Mouse (Mus musculus): ENCODE measurements around the gene Gm9602. TPM values are rescaled to one million over a fixed set of nuclear protein-coding genes. Genes with fewer than 3 reads are reported as not detected.
"Not testable (repeated sequence)": the region's sequence is repeated elsewhere in the genome, so short reads cannot be mapped to it uniquely, and the experiment has no call there.

The Gm9602 gene
- not detected in 2 replicates for polyA plus RNA-seq (2014; fragmentation: Nextera tagmentation; extraction: Ambion mirVana)

DNA sequence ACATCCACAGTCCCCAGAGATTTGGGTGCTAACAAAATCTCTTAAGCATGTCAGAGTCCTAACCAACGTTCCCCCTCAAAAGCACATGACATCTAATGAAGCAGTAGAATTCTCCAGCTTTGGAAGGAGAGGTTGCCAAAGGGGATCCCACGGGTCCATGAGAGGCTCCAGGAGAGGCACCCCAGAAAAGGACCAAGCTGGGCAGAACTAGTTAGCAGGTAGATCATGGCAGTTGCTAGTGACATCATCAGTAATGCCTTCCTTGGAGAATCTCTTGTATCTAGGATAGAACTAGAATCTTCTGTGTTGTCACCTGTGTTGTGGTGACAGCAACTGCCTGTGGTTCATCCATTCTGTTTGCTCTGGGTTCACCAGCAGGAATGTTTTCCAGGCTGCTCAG, at the start of gene Gm9602:
Gm9602 (plus strand) TSS at position 301 of the 400 bp plus-strand sequence.
- ATAC-seq (ENCODE audit: low FRiP score, low TSS enrichment); H3K27ac ChIP-seq (replicated peaks; ENCODE audit: low read depth, low read length); DNase-seq; H3K4me3 ChIP-seq (replicated peaks; ENCODE audit: low read depth, low read length); H3K9ac ChIP-seq (replicated peaks; ENCODE audit: low read length); H3K4me1 ChIP-seq (ENCODE audit: control insufficient read depth, insufficient read depth, low read length); H3K9me3 ChIP-seq (ENCODE audit: control insufficient read depth, low read length); H3K27me3 ChIP-seq (ENCODE audit: control insufficient read depth, insufficient read depth, low read length); H3K4me2 ChIP-seq (ENCODE audit: low read length); H3K36me3 ChIP-seq (ENCODE audit: control insufficient read depth, insufficient read depth, low read length): not testable (repeated sequence)
- 100% methylated on average over 1 of the region's 2 CpGs for WGBS

DNA sequence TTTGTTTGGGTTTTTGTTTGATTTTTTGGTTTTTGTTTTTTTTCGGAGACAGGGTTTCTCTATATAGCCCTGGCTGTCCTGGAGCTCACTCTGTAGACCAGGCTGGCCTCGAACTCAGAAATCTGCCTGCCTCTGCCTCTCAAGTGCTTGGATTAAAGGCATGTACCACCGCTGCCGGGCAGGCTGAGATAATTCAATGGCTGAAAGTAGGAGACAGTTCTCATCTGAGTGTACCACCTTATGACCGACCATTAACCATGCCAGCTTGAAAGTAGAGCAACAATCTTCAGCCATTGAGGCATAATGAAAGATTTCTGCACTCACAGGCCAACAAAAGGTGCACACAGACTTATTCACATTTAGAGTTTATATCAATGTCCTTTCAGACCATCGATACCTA, 30.3 kb downstream of the Gm9602 start:
- not testable (repeated sequence) for H3K4me1 ChIP-seq (ENCODE audit: control insufficient read depth, insufficient read depth, low read length); H3K4me2 ChIP-seq (ENCODE audit: low read length); DNase-seq; H3K4me3 ChIP-seq (replicated peaks; ENCODE audit: low read depth, low read length); H3K9ac ChIP-seq (replicated peaks; ENCODE audit: low read length); H3K9me3 ChIP-seq (ENCODE audit: control insufficient read depth, low read length); H3K36me3 ChIP-seq (ENCODE audit: control insufficient read depth, insufficient read depth, low read length); H3K27ac ChIP-seq (replicated peaks; ENCODE audit: low read depth, low read length); ATAC-seq (ENCODE audit: low FRiP score, low TSS enrichment); H3K27me3 ChIP-seq (ENCODE audit: control insufficient read depth, insufficient read depth, low read length)
- WGBS, result 85% methylated on average over 6 of the region's 6 CpGs

DNA sequence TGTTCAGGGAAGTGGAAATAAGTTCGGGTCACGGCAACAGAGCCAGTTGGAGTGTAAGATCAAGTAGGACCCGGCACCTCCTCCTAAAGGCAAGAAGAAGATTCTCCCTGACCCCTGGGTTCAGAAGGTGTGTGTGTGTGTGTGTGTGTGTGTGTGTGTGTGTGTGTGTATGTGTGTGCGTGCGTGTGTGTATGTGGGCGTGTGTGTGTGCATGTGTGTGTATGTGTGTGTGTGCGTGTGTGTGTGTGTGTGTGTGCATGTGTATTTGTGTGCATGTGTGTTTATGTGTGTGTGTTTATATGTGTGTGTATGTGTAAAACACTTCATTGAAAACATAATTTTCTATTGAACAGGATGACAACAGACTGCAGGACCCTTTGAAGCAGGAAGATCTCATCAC, 45.8 kb downstream of the Gm9602 start:
- not testable (repeated sequence) for H3K4me1 ChIP-seq (ENCODE audit: control insufficient read depth, insufficient read depth, low read length); H3K27me3 ChIP-seq (ENCODE audit: control insufficient read depth, insufficient read depth, low read length); H3K4me2 ChIP-seq (ENCODE audit: low read length); H3K4me3 ChIP-seq (replicated peaks; ENCODE audit: low read depth, low read length); DNase-seq; H3K9me3 ChIP-seq (ENCODE audit: control insufficient read depth, low read length); H3K9ac ChIP-seq (replicated peaks; ENCODE audit: low read length); H3K36me3 ChIP-seq (ENCODE audit: control insufficient read depth, insufficient read depth, low read length); H3K27ac ChIP-seq (replicated peaks; ENCODE audit: low read depth, low read length); ATAC-seq (ENCODE audit: low FRiP score, low TSS enrichment)
- 100% methylated on average over 4 of the region's 7 CpGs for WGBS

Other genes starting within 250 kb of the Gm9602 start
- not detected in 2 replicates for gene Gm3047, start 220.9 kb upstream of the Gm9602 start, polyA plus RNA-seq (2014; fragmentation: Nextera tagmentation; extraction: Ambion mirVana)
- not detected in 2 replicates for gene Gm8159, start 144.0 kb upstream of the Gm9602 start, polyA plus RNA-seq (2014; fragmentation: Nextera tagmentation; extraction: Ambion mirVana)
- 1.2 and 2.1 TPM in 2 replicates for gene Gm3239, start 112.1 kb upstream of the Gm9602 start, polyA plus RNA-seq (2014; fragmentation: Nextera tagmentation; extraction: Ambion mirVana)
- gene Gm7876, start 67.1 kb upstream of the Gm9602 start, polyA plus RNA-seq (2014; fragmentation: Nextera tagmentation; extraction: Ambion mirVana), result not detected in 2 replicates
- gene Gm3252, start 49.6 kb upstream of the Gm9602 start, polyA plus RNA-seq (2014; fragmentation: Nextera tagmentation; extraction: Ambion mirVana), result 4.1 and 5.1 TPM in 2 replicates
- not detected in 2 replicates for gene Gm3269, start 61.8 kb downstream of the Gm9602 start, polyA plus RNA-seq (2014; fragmentation: Nextera tagmentation; extraction: Ambion mirVana)
- 3.0 and 4.4 TPM in 2 replicates for gene Gm3264, start 79.2 kb downstream of the Gm9602 start, polyA plus RNA-seq (2014; fragmentation: Nextera tagmentation; extraction: Ambion mirVana)
- gene Gm3278, start 116.1 kb downstream of the Gm9602 start, polyA plus RNA-seq (2014; fragmentation: Nextera tagmentation; extraction: Ambion mirVana), result not detected in 2 replicates
- gene Gm8297, start 207.6 kb downstream of the Gm9602 start, polyA plus RNA-seq (2014; fragmentation: Nextera tagmentation; extraction: Ambion mirVana), result not detected in 2 replicates
- not detected in 2 replicates for gene Gm3298, start 239.6 kb downstream of the Gm9602 start, polyA plus RNA-seq (2014; fragmentation: Nextera tagmentation; extraction: Ambion mirVana)

Measured in midbrain, embryonic 14.5 days (tissue).